Mouse (Mus musculus): ENCODE data around the gene Atg4a.
A peak's percentile ranks its signal among the peaks of the same experiment; 100 is the strongest.

Atg4a gene

DNA sequence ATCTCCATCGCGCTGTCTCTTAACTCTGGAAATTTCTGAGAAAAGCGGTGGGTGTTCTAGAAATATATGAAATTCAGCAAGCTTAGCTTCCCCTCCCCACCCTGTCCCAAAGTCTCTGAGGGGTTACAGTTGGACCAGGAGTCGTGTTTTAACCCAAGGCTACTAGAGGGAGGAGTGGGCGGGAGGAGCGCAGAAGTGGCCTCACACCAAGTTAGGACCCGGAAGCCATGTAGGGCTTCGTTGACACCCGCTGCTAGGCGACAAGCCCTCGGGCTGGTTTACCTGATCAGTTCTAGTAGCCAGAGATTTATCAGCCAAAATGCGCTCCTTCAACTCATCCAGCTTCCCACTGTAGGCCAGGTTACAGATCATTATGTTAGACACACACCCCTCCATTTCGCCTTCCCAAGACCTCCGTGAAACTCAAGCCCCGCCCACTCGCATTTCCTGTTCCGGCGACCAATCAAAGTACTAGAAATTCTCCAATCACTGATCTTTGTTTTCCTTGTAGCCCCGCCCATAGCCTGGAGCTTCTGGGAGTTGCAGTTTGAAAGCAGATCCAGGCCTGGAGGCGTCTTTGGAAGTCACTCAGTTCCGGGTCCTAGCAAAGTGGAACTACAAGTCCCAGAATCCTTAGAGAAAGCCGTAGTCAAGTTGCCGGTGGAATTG lies at the start of gene Atg4a, which contains the start of gene Psmd10:
Gene Atg4a, plus strand, starts transcription at position 636 of the 669 bp plus-strand sequence.
Gene Psmd10, minus strand, starts transcription at position 457 of the 669 bp plus-strand sequence.
- peak; percentile 95 for DNase-seq (ENCODE audit: low spot score)

DNA sequence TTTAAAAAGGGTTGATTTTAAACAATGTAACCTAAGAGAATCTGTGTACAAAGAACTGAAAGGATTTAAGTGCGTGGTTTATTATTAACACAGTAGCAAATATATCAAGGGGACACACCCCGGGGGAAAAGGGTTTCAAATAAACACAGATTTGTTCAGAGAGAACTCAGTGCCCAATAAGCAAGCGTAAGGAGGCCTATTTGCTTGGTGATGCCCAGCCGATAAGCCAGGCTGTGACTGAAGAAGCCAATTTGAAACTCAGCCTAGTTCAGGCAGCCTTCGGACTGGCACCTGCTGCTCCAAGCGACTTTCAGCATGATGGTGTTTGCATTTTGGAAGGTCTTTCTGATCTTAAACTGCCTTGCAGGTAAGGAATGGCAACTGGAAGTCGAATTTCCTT lies 49.3 kb upstream of the Atg4a start, which contains the start of gene Vsig1:
Gene Vsig1, plus strand, starts transcription at position 249 of the 400 bp plus-strand sequence.
- DNase-seq (ENCODE audit: low spot score) = no peak

DNA sequence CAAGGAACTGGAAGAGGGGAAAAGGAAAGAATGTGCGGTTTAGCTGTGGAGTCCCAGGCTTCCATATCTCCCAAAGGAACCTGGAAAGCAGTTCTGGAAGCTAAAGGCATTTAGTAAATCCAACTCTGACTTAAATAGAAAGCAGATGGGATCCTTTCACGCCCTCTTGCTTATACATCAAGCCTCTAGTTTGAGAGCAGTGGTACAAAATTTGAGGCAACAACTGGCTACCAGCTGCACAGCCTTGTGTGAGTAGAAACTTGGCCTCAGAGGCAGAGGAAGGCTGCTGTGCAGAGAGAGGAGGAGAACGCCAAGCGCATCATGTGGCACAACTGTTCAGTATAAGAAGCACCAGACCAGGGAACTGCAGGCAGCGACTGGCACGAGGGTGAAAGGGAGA lies 35.4 kb upstream of the Atg4a start:
- DNase-seq (ENCODE audit: low spot score) = no peak

DNA sequence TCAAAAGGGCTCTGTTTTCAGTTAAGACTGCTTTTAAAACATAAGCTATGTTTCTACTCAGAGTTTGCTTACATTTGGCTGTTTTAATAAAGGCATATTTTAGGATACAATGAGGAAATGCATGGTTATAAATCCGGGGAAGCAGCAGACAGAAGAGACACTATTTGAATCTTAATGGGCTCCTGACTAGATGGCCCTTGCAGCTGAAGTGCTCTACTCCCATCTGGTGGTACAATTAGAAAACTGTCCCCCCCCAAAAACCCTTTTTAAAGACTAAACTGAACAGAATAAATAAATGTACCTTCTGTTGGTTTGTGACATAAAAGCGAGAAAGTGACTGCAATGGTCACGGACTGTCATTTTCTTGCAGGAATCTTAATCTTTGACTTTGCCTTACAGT lies 24.6 kb upstream of the Atg4a start:
- no peak for DNase-seq (ENCODE audit: low spot score)

DNA sequence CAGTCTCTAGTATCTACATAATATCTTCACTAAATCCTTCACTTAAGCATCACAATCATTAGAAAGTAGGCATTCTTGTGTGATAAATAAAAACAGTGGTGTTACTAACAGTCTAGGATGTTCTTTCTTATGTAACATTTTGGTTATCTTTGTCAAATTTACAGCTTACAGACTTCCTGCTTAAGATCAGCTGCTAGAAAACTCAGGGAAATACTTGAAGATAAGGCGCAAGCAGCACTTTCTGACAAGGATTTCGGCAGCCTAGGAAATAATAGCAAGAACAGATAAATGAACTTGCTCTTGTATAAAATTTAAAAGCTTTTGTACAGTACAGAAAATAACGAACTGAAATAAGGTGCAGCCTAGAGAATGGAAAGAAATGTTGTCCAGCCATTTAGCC lies 23.4 kb upstream of the Atg4a start:
- DNase-seq (ENCODE audit: low spot score) = no peak

DNA sequence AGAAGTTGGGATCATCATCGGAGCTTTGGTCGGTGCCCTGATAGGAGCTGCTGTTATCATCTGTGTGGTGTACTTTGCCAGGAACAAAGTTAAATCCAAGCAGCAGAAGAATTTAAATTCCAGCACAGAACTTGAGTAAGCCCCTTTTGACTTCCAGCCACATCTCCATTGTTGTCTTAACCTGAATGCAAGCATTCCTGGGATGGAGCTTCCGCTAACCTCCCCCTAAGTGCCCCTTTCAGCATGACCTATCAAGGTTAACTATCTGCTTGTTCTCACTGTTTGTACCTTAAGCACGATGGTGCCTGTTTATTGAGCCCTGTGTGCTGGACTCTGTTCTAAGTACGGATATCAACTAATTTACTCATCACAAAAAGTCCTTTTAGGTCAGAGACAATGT lies 20.4 kb upstream of the Atg4a start:
- no peak for DNase-seq (ENCODE audit: low spot score)

DNA sequence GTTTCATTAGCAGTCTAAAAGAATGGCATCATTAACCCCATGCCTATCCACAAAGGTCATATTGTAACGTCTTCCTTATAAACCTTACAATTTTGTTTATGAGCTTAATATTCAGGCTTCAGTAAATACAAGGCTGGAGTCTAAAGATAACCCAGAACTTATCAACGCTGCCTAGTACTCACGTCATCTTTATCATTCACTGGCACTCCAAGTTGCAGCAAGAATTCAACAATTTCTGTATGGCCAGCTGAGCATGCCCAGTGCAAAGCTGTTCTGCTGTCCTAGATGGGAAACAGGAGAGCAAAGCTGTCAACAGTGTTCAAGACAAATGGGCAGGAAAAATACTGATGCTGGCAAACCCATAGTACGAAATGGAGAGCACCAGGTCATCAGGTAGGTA lies 3.1 kb upstream of the Atg4a start:
- DNase-seq (ENCODE audit: low spot score) = no peak

DNA sequence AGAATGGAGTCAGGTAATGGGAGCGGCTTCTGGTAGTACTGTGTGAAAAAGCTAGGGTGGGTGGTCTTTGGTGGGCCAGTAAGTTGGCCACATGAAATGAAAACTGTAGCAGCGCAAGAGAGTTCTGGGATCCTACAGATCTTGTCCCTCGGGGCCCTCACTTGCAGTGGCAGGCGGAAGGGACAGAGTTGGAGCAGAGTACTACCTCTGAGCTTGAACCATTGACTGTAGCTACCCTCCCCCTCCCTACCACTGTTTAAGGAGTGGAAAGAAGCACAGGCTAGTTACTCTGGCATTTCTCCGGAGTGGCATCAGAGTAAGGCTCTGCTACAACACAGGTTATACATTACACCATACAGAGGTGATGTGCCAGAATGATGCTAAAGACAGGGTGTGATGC lies 252 bp downstream of the Atg4a start:
- no peak for DNase-seq (ENCODE audit: low spot score)

DNA sequence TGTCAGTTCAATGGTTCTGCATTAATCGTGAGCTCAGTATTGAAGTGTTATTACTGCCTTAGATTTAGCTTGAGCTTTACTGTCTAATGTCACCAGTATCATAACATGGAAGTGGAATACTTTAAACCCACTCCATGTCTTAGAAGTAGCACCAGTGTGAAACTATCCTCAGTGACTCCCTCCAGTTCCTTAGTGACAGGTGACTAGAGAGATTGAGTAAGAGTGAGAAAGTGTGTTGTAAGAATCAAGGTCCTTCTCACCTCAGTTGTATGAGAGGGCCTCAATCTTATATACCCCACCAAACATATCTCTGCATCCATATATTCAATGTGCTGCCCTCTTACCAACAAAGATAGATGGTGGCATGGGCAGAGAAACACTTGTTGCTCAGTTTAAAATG lies 22.2 kb downstream of the Atg4a start:
- no peak for DNase-seq (ENCODE audit: low spot score)

DNA sequence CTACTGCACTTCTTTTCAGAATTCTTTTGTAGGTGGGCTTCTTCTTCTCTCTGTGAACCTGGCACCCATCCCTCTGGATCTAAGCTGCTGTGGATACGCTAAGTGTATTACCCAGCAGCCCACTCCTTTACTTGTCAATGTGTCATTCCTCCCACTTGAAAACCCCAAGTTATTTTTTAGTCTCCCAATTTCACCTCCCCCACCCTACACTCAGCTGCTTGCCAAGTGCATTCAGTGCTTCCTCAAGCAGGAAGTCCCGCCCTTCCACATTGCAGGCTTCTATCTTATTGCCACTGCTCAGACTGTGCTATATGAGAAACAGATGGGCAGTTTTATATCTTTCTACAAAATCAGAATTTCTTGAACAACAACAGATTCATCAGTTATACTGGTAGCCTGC lies 22.8 kb downstream of the Atg4a start:
- DNase-seq (ENCODE audit: low spot score) = peak; percentile 14

DNA sequence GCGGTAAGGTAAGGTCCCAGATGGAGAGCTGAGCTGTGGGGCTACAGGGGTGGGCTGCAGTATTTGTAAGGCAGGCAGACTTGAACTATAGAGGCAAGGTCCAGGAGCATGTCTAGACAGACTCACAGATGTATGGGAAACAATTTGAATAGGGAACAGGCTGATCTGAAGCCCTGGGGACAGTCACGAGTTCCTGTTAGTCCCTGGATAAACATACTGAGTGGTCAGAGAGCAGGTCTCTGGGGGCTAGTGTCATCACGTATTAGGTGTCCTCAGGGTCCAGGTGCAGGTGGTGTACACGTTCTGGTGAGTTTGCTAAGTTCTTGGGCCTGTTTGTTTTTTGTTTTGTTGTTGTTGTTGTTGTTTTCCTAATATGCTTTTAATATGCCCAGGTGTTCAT lies 23.5 kb downstream of the Atg4a start:
- no peak for DNase-seq (ENCODE audit: low spot score)

DNA sequence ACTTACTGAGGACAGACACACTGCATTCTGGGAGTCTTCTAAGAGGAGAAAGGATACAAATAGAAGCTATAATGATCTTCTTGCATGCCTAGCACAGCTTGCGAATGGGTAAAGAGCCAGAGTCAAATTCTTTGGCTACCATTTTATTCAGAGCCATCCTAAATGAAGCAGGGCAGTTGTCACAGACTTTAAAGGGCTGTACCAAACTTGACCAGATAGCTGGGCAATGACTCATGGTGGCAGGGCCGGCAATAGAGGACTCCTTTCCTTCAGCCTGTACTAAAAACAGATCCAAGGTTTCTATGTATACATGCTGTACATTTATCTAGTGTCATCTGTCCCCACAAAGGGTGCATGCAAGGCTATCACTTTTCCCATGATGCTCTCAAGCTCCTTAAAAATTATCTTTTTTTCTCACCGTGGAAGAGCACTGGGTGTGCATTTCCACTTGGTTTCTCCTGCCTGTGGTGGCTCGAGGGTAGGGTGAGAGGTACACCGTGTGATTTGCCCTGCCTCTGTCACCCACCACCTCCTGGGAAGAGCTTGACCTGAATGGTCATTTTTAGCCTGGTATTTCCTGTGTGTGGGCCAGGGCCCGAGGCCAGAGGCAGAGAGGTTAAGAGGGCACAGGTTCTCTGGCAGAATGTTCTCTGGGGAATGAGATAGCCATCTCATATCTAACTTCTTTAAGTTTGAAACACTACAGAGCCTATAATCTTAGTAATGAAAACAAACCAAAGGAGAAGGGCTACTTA lies 26.7 kb downstream of the Atg4a start:
- DNase-seq (ENCODE audit: low spot score) = no peak

DNA sequence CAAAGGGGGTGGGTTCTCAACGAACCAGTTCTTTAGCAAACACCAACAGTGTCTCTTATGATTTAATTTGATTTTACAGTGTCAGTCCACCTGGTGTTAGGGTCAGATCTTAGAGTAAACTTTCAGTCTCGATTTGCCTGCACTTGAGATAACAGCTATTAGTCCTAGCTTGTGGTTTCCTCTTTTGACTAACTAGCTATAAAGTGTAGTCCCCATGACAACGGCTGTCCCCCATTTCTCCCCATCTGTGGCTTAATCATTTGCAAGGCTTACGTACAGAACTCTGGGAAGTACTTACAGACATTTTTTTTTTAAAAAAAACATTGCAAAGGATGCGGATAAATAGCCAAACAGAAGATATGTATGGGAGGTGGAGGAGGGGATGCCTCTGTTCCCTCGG lies 28.1 kb downstream of the Atg4a start:
- no peak for DNase-seq (ENCODE audit: low spot score)

DNA sequence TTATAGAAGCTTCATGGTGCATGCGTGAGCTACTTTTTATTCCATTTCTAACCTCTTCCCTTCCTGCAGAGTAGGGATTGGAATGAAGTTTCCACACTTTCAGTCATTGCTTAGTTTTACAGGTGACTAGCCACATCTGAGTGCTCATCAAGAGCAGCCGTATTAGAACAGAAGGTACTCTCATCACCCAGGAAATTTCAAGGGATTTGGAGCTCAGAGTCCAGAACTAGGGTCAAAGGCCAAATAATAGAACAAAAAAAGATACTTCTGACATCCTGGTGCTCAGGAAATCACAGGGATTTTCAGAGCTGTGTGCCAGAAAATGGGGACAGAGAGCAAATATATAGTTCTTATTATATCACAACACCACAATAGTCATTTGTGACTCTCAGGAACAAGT lies 28.5 kb downstream of the Atg4a start:
- no peak for DNase-seq (ENCODE audit: low spot score)

DNA sequence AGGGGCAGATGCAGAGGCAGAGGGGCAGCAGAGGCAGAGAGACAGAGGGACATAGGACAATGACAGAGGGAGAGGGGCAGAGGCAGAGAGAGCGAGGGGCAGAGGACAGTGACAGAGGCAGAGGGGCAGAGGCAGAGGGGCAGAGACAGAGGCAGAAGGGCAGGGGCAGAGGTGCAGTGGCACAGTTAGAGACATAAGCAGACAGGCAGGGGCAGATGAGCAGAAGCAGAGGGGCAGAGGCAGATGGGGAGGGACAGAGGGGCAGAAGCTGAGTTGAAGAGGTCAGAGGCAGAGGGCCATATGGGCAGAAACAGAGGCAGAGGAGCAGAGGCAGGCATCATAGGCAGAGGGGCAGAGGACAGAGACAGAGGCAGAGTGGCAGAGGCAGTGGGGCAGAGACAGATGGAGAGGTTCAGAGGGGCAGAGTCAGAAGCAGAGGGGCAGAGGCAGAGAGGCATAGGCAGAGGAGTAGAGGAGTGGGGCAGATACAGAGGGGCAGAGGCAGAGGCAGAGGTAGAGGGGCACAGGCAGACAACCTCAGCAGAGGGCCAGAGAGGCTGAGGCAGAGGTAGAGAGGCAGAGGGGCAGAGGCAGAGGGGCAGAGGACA lies 40.3 kb downstream of the Atg4a start:
- no peak for DNase-seq (ENCODE audit: low spot score)

DNA sequence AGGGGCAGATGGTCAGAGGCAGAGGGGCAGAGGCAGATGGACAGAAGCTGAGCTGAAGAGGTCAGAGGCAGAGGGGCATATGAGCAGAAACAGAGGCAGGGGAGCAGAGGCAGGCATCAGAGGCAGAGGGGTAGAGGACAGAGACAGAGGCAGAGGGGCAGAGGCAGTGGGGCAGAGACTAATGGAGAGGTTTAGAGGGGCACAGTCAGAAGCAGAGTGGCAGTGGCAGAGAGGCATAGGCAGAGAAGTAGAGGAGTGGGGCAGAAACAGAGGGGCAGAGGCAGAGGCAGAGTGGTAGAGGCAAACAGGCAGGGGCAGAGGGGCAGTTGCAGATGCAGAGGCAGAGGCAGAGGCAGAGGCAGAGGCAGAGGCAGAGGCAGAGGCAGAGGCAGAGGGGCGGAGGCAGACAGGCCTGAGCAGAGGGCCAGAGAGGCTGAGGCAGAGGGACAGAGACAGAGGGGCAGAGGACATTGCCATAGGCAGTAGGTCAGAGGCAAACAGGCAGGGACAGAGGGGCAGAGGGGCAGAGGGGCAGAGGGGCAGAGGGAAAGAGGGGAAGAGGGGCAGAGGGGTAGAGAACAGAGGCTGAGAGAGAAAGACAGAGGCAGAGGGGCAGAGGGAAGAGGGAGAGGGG lies 41.3 kb downstream of the Atg4a start:
- DNase-seq (ENCODE audit: low spot score) = no peak

DNA sequence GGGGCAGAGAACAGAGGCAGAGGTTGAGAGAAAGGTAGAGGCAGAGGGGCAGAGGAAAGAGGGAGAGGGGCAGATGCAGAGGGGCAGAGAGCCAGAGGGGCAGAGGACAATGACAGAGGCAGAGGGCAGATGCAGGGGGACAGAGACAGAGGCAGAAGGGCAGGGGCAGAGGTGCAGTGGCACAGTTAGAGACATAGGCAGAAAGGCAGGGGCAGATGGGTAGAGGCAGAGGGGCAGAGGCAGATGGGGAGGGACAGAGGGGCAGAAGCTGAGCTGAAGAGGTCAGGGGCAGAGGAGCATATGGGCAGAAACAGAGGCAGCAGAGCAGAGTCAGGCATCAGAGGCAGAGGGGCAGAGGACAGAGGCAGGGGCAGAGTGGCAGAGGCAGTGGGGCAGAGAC lies 42.2 kb downstream of the Atg4a start:
- no peak for DNase-seq (ENCODE audit: low spot score)

DNA sequence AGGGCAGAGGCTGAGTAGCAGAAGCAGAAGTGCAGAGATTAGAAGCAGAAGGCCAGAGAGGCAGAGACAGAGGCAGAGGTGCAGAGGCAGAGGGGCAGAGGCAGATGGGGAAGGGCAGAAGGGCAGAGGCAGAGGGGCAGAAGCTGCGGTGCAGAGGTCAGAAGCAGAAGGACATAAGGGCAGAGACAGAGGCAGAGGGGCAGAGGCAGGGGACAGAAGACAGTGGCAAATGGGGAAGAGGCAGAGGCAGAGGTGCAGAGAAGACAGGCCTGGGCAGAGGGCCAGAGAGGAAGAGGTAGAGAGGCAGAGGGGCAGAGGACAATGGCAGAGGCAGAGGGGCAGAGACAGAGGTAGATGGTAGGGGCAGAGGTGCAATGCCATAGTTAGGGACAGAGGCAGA lies 193.0 kb downstream of the Atg4a start:
- no peak for DNase-seq (ENCODE audit: low spot score)

DNA sequence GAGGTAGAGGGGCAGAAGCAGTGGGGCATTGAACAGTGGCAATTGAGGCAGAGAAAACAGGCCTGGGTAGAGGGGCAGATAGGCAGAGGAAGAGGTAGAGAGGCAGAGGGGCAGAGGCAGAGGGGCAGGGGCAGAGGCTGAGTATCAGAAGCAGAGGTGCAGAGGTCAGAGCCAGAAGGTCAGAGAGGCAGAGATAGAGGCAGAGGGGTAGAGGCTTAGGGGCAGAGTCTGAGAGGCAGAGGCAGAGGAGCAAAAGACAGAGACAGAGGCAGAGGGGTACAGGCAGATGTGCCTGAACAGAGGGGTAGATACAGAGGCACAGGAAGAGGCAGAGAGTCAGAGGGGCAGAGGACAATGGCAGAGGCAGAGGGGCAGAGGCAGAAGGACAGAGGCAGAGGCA lies 193.6 kb downstream of the Atg4a start:
- DNase-seq (ENCODE audit: low spot score) = no peak

DNA sequence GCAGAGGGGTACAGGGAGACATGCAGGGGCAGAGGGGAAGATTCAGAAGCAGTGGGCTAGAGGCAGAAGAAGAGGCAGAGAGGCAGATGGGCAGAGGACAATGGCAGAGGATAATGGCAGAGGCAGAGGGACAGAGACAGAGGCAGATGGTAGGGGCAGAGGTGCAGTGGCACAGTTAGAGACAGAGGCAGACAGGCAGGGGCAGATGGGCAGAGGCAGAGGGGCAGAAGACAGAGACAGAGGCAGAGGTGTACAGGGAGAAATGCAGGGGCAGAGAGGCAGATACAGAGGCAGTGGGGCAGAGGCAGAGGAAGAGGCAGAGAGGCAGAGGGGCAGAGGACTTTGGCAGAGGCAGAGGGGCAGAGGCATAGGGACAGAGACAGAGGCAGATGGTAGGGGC lies 194.5 kb downstream of the Atg4a start:
- DNase-seq (ENCODE audit: low spot score) = no peak

DNA sequence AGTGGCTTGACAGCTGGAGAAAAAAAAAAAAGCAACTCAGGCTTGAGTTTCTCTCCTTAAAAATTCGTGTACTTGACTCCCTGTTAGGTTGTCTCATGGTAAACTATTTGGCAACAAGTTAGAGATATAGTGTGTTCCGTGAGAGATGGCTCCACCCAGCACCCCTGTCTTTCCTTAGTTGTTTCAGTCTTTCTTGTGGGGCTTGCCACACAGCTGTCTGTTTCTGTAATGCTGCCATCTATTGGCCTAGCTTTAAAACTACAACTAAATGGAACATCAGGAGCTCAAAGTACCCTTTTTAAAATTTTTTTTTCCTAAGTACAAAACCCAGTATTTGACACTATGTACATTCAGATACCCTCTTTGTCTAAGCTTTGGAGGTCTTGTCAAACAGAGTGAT lies 200.0 kb downstream of the Atg4a start:
- DNase-seq (ENCODE audit: low spot score) = peak; percentile 40

DNA sequence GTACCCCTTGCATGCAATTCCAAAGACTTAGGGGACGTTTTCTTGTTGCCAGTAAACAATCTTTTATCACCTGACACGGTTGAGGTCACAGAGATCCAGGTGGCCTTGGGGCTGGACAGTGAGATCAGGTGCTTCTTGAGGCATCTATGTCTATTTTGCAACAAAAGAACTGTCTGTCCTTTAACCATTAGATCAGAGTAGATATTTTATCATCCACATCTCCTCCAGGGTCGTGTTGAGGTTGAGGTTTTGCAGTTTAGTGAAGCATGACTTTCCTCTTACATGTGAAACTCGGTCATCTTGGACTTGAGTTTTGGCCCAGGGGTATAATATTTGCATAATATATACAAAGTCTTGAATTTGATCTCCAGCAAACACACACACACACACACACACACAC lies 200.9 kb downstream of the Atg4a start:
- DNase-seq (ENCODE audit: low spot score) = no peak

DNA sequence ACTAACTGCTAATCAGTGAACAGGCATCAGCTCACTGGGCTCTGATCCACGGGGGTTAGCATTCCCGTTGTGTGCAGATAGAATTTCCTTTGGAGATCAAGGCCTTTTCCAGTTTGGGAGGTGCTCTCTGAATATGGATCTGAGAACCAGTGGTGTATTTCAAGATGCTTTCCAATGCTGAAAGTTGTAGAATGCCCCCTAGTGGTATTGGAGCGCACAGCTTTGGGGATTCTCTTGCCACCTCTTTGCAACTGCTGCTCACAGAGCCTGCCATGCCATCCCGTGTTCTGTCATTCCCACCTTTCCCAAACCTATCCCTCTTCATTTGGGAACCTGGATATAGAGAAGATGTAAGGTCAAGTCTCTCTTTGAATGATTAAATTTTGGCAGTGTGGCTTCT lies 201.5 kb downstream of the Atg4a start:
- DNase-seq (ENCODE audit: low spot score) = peak; percentile 58

All from embryo, embryonic 10.5 days (tissue).